Mouse (Mus musculus): ENCODE data around the gene Cnksr3. TPM values are rescaled to one million over a fixed set of nuclear protein-coding genes. Genes with fewer than 3 reads are reported as not detected.
A peak's percentile ranks its signal among the peaks of the same experiment; 100 is the strongest.

Cnksr3 gene
- polyA plus RNA-seq, 1 experiment = 8.9 TPM

DNA sequence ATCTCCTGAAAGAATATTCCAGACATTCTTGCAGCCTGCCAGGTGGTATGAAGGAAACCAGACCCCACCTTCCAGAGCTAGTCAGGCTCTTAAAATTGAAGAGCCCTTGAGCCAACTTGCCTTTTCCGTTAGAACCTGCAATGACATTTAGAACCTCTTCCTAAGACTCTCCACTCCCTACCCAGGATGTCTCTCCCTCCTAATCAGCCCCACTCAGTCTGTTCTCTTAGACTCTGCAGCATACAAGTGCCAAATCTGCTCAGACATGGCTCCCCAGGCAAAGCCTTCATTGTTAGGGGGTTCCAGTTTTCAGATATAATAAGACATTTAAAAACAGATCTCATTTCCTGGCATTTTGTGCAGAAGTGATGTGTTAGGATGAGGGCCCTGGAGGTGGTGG, 108.2 kb downstream of the Cnksr3 start:
- TF ChIP-seq POLR2A (IDR thresholded peaks at IDR 0.05; ENCODE audit: low read depth, low read length) (no peak), CTCF (IDR thresholded peaks at IDR 0.05; ENCODE audit: extremely low read depth, insufficient read length, insufficient replicate concordance, low read depth, low read length) (no peak)
- H3K27me3 ChIP-seq (ENCODE audit: control insufficient read depth, insufficient read depth, low read length) = no peaks in the 10 kb centered on the region
- WGBS = 68% methylated on average over 1 of the region's 1 CpGs
- no peak overlapping the region for H3K27ac ChIP-seq (ENCODE audit: insufficient read depth, low read depth, low read length)
- H3K4me1 ChIP-seq (ENCODE audit: control insufficient read depth, insufficient read depth, insufficient read length, low read length) = no peaks in the 10 kb centered on the region
- H3K36me3 ChIP-seq (ENCODE audit: control insufficient read depth, insufficient read depth, low read length) = no peaks in the 10 kb centered on the region
- no peak overlapping the region for H3K4me3 ChIP-seq (ENCODE audit: low read depth, low read length)

DNA sequence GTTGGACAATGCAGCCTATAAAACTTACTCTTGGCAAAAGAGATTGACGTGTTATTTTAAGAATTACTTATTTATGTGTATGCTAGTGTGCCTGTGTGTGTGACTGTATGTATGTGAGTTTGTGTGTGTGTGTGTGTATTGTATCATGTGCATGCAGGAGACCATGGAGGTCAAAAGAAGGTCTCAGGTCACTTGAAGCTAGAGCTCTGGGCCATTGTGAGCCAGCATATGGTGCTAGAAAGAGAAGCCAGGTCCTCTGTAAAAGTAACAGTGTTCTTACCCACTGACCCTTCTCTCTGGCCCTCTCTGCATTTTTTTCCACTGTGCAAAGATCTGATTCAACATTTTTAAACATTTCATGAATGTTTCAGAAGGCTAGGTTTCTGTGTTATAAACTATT, 134.1 kb downstream of the Cnksr3 start:
- Histone ChIP-seq H3K4me1 (ENCODE audit: control insufficient read depth, insufficient read depth, insufficient read length, low read length) (no peaks in the 10 kb centered on the region), H3K27me3 (ENCODE audit: control insufficient read depth, insufficient read depth, low read length) (no peaks in the 10 kb centered on the region), H3K4me3 (ENCODE audit: low read depth, low read length) (no peak overlapping the region), H3K27ac (ENCODE audit: insufficient read depth, low read depth, low read length) (no peak overlapping the region), H3K36me3 (ENCODE audit: control insufficient read depth, insufficient read depth, low read length) (no peaks in the 10 kb centered on the region)
- WGBS = 79% methylated on average over 1 of the region's 1 CpGs
- TF ChIP-seq POLR2A (IDR thresholded peaks at IDR 0.05; ENCODE audit: low read depth, low read length) (no peak), CTCF (IDR thresholded peaks at IDR 0.05; ENCODE audit: extremely low read depth, insufficient read length, insufficient replicate concordance, low read depth, low read length) (no peak)

DNA sequence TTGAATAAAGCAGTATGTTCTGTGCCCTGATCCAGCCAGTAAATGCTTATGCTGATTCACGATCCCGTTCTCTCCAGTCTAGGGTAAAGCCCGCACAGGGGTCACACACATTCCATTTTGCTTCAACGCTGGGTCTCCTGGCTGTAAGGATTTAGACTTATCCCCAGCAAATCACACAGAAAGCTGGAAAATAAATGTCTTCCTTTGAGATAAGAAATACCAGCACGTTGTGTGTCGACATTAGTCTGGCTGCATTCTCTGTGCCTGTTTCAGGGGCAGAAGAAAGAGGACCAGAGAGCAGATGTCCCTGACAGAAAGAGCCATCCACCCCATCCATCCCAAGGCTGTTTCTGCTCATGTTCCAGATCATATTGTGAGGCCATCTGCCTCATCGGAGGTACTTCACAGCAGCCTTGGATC, 134.6 kb downstream of the Cnksr3 start:
- H3K27me3 ChIP-seq (ENCODE audit: control insufficient read depth, insufficient read depth, low read length) = no peaks in the 10 kb centered on the region
- no peaks in the 10 kb centered on the region for H3K36me3 ChIP-seq (ENCODE audit: control insufficient read depth, insufficient read depth, low read length)
- TF ChIP-seq CTCF (IDR thresholded peaks at IDR 0.05; ENCODE audit: extremely low read depth, insufficient read length, insufficient replicate concordance, low read depth, low read length) (no peak), POLR2A (IDR thresholded peaks at IDR 0.05; ENCODE audit: low read depth, low read length) (no peak)
- WGBS = 70% methylated on average over 7 of the region's 7 CpGs
- H3K27ac ChIP-seq (ENCODE audit: insufficient read depth, low read depth, low read length) = no peak overlapping the region
- no peak overlapping the region for H3K4me3 ChIP-seq (ENCODE audit: low read depth, low read length)
- no peaks in the 10 kb centered on the region for H3K4me1 ChIP-seq (ENCODE audit: control insufficient read depth, insufficient read depth, insufficient read length, low read length)

DNA sequence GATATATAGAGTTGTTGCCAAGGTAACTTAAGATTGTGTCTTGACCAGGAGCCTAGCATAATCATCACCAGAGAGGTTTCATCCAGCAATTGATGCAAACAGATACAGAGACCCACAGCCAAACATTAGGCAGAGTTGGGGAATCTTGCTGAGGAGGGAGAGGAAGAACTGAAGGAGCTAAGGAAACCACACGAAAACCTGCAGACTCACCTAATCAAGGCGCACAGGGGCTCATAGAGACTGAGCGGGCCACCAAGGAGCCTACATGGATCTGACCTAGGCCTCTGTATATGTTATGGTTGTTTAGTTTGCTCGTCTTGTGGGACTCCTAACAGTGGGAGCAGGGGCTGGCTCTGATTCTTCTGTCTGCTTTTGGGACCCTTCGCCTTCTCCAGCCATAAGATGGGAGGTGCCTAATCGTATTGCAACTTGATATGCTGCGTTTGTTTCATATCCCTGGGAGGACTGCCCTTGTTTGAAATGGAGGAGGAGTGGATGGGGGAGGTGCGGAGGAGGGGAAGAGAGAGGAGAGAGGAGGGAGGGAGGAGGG, 135.3 kb downstream of the Cnksr3 start:
- TF ChIP-seq CTCF (IDR thresholded peaks at IDR 0.05; ENCODE audit: extremely low read depth, insufficient read length, insufficient replicate concordance, low read depth, low read length) = no peak
- TF ChIP-seq POLR2A (IDR thresholded peaks at IDR 0.05; ENCODE audit: low read depth, low read length) = no peak
- Histone ChIP-seq H3K4me3 (ENCODE audit: low read depth, low read length) (no peak overlapping the region), H3K36me3 (ENCODE audit: control insufficient read depth, insufficient read depth, low read length) (no peaks in the 10 kb centered on the region), H3K27ac (ENCODE audit: insufficient read depth, low read depth, low read length) (no peak overlapping the region), H3K27me3 (ENCODE audit: control insufficient read depth, insufficient read depth, low read length) (no peaks in the 10 kb centered on the region), H3K4me1 (ENCODE audit: control insufficient read depth, insufficient read depth, insufficient read length, low read length) (no peaks in the 10 kb centered on the region)
- WGBS = 54% methylated on average over 7 of the region's 8 CpGs

DNA sequence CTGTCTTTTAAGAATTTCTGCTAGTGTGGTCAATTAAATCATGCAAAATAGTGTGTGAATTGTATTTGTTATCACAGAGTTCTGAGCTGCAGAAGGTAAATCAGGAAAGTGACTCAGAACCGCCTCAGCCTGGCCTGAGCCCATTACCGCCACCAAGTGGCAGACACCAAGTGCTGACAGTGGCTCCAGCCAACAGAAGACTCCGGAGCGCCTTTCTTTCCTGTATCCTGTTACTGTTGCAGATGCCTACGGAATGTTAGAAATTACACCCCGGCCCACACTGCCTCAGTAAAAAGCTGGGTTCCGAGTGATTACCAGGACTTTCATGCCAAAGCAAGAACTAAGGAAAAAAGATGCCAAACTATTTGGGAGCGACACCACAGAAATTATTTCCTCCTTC, 135.8 kb downstream of the Cnksr3 start:
- Histone ChIP-seq H3K4me3 (ENCODE audit: low read depth, low read length) (no peak overlapping the region), H3K4me1 (ENCODE audit: control insufficient read depth, insufficient read depth, insufficient read length, low read length) (no peaks in the 10 kb centered on the region), H3K27ac (ENCODE audit: insufficient read depth, low read depth, low read length) (no peak overlapping the region), H3K27me3 (ENCODE audit: control insufficient read depth, insufficient read depth, low read length) (no peaks in the 10 kb centered on the region), H3K36me3 (ENCODE audit: control insufficient read depth, insufficient read depth, low read length) (no peaks in the 10 kb centered on the region)
- TF ChIP-seq CTCF (IDR thresholded peaks at IDR 0.05; ENCODE audit: extremely low read depth, insufficient read length, insufficient replicate concordance, low read depth, low read length) (peak; percentile 94), POLR2A (IDR thresholded peaks at IDR 0.05; ENCODE audit: low read depth, low read length) (no peak)
- 12% methylated on average over 8 of the region's 8 CpGs for WGBS

DNA sequence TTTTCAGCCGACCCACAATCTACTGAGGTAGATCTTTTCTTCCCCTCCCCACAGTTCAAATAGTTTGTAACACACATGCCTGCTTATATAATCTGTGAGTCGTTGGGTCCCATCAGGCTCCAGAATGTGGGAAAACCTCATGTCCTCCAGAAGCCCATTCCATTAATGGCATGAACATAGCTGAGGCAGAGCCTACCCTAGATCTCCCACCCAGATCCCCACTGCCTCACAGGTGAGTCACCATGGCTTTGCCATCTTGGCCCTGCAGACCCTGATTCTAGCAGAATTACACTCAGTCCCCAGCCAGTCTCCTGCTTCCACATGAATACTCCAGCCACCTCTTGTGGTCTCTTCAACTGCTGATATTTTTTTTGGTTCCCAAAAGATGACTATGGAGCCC, 136.4 kb downstream of the Cnksr3 start:
- no peaks in the 10 kb centered on the region for H3K27me3 ChIP-seq (ENCODE audit: control insufficient read depth, insufficient read depth, low read length)
- no peak for TF ChIP-seq CTCF (IDR thresholded peaks at IDR 0.05; ENCODE audit: extremely low read depth, insufficient read length, insufficient replicate concordance, low read depth, low read length)
- no peak for TF ChIP-seq POLR2A (IDR thresholded peaks at IDR 0.05; ENCODE audit: low read depth, low read length)
- H3K4me3 ChIP-seq (ENCODE audit: low read depth, low read length) = no peak overlapping the region
- H3K4me1 ChIP-seq (ENCODE audit: control insufficient read depth, insufficient read depth, insufficient read length, low read length) = no peaks in the 10 kb centered on the region
- WGBS = 80% methylated on average over 2 of the region's 2 CpGs
- no peak overlapping the region for H3K27ac ChIP-seq (ENCODE audit: insufficient read depth, low read depth, low read length)
- H3K36me3 ChIP-seq (ENCODE audit: control insufficient read depth, insufficient read depth, low read length) = no peaks in the 10 kb centered on the region

DNA sequence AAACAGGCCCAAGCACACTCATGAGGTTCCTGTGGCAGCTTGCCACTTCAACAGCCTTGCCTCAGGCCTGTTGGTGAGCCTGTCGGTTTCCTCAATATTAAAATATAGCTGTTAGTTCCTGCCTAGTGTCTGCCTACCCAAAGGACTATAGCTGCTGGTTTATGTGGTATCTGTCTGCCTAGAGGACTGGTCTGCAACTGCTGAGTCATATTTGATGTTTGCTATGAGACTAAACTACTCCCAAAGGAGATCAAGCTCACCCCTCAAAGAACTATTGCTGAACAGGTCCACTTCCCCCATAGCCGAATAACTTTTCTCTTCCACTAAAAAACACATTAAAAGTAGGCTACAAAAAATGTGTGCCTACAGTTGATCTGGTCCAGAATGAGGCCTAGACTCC, 137.8 kb downstream of the Cnksr3 start:
- Histone ChIP-seq H3K27me3 (ENCODE audit: control insufficient read depth, insufficient read depth, low read length) (no peaks in the 10 kb centered on the region), H3K36me3 (ENCODE audit: control insufficient read depth, insufficient read depth, low read length) (no peaks in the 10 kb centered on the region), H3K27ac (ENCODE audit: insufficient read depth, low read depth, low read length) (no peak overlapping the region), H3K4me3 (ENCODE audit: low read depth, low read length) (no peak overlapping the region), H3K4me1 (ENCODE audit: control insufficient read depth, insufficient read depth, insufficient read length, low read length) (no peaks in the 10 kb centered on the region)
- no peak for TF ChIP-seq POLR2A (IDR thresholded peaks at IDR 0.05; ENCODE audit: low read depth, low read length)
- TF ChIP-seq CTCF (IDR thresholded peaks at IDR 0.05; ENCODE audit: extremely low read depth, insufficient read length, insufficient replicate concordance, low read depth, low read length) = no peak
- WGBS = 78% methylated on average over 2 of the region's 2 CpGs

All from small intestine, adult 2 months (tissue).